Mouse (Mus musculus): ENCODE results near the gene Adora3. TPM values are rescaled to one million over a fixed set of nuclear protein-coding genes. Genes with fewer than 3 reads are reported as not detected.

The Adora3 gene
- polyA plus RNA-seq, 1 experiment from 2014 or later = 0.16 TPM

- no peak overlapping the region for H3K9ac ChIP-seq (ENCODE audit: low read length)
- no peaks in the 10 kb centered on the region for H3K4me1 ChIP-seq (ENCODE audit: control insufficient read depth, insufficient read depth, low read length)
- H3K27me3 ChIP-seq (ENCODE audit: control insufficient read depth, insufficient read depth, low read length) = no peaks in the 10 kb centered on the region
- no peak overlapping the region for H3K4me3 ChIP-seq (ENCODE audit: low read depth, low read length)
- 87% methylated on average over 9 of the region's 9 CpGs for WGBS
- ATAC-seq (ENCODE audit: insufficient number of reproducible peaks, low FRiP score, low TSS enrichment, low read depth) (no peak), DNase-seq (ENCODE audit: low spot score) (no peak)
- H3K9me3 ChIP-seq (ENCODE audit: control insufficient read depth, low read length) = no peaks in the 10 kb centered on the region
- no peak overlapping the region for H3K27ac ChIP-seq (replicated peaks; ENCODE audit: low read depth, low read length)
- H3K4me2 ChIP-seq (ENCODE audit: low read depth, severe bottlenecking) = no peak overlapping the region
- no peaks in the 10 kb centered on the region for H3K36me3 ChIP-seq (ENCODE audit: control insufficient read depth, insufficient read depth, low read length)
Observed at GRCm38 (mm10) chr3:105924616-105925015, 54.0 kb downstream of the Adora3 start.

GRCm38 (mm10) chr3:105927561-105928194 is 57.0 kb downstream of the Adora3 start:
- H3K9me3 ChIP-seq (ENCODE audit: control insufficient read depth, low read length) = no peaks in the 10 kb centered on the region
- ATAC-seq (ENCODE audit: insufficient number of reproducible peaks, low FRiP score, low TSS enrichment, low read depth) (no peak), DNase-seq (ENCODE audit: low spot score) (no peak)
- no peak overlapping the region for H3K4me2 ChIP-seq (ENCODE audit: low read depth, severe bottlenecking)
- no peak overlapping the region for H3K4me3 ChIP-seq (ENCODE audit: low read depth, low read length)
- no peak overlapping the region for H3K9ac ChIP-seq (ENCODE audit: low read length)
- H3K27me3 ChIP-seq (ENCODE audit: control insufficient read depth, insufficient read depth, low read length) = no peaks in the 10 kb centered on the region
- no peaks in the 10 kb centered on the region for H3K4me1 ChIP-seq (ENCODE audit: control insufficient read depth, insufficient read depth, low read length)
- 91% methylated on average over 7 of the region's 7 CpGs for WGBS
- H3K27ac ChIP-seq (replicated peaks; ENCODE audit: low read depth, low read length) = no peak overlapping the region
- no peaks in the 10 kb centered on the region for H3K36me3 ChIP-seq (ENCODE audit: control insufficient read depth, insufficient read depth, low read length)

- Histone ChIP-seq H3K9me3 (ENCODE audit: control insufficient read depth, low read length) (no peaks in the 10 kb centered on the region), H3K4me1 (ENCODE audit: control insufficient read depth, insufficient read depth, low read length) (no peaks in the 10 kb centered on the region), H3K36me3 (ENCODE audit: control insufficient read depth, insufficient read depth, low read length) (no peaks in the 10 kb centered on the region), H3K27ac (replicated peaks; ENCODE audit: low read depth, low read length) (no peak overlapping the region), H3K4me2 (ENCODE audit: low read depth, severe bottlenecking) (no peak overlapping the region), H3K4me3 (ENCODE audit: low read depth, low read length) (no peak overlapping the region), H3K27me3 (ENCODE audit: control insufficient read depth, insufficient read depth, low read length) (no peaks in the 10 kb centered on the region), H3K9ac (ENCODE audit: low read length) (no peak overlapping the region)
- WGBS = 93% methylated on average over 3 of the region's 3 CpGs
- DNase-seq (ENCODE audit: low spot score) (no peak), ATAC-seq (ENCODE audit: insufficient number of reproducible peaks, low FRiP score, low TSS enrichment, low read depth) (no peak)
Observed at GRCm38 (mm10) chr3:105928195-105928569, 57.5 kb downstream of the Adora3 start.

- DNase-seq (ENCODE audit: low spot score) = no peak
- 89% methylated on average over 6 of the region's 6 CpGs for WGBS
- no peak overlapping the region for H3K9ac ChIP-seq (ENCODE audit: low read length)
- H3K36me3 ChIP-seq (ENCODE audit: control insufficient read depth, insufficient read depth, low read length) = no peaks in the 10 kb centered on the region
- H3K27me3 ChIP-seq (ENCODE audit: control insufficient read depth, insufficient read depth, low read length) = no peaks in the 10 kb centered on the region
- H3K4me1 ChIP-seq (ENCODE audit: control insufficient read depth, insufficient read depth, low read length) = no peaks in the 10 kb centered on the region
- no peak overlapping the region for H3K4me3 ChIP-seq (ENCODE audit: low read depth, low read length)
- H3K4me2 ChIP-seq (ENCODE audit: low read depth, severe bottlenecking) = no peak overlapping the region
- no peak overlapping the region for H3K27ac ChIP-seq (replicated peaks; ENCODE audit: low read depth, low read length)
- no peaks in the 10 kb centered on the region for H3K9me3 ChIP-seq (ENCODE audit: control insufficient read depth, low read length)
- ATAC-seq (ENCODE audit: insufficient number of reproducible peaks, low FRiP score, low TSS enrichment, low read depth) = no peak
Observed at GRCm38 (mm10) chr3:105928781-105929180, 58.1 kb downstream of the Adora3 start.

GRCm38 (mm10) chr3:105929821-105930220 is 59.2 kb downstream of the Adora3 start:
- H3K4me2 ChIP-seq (ENCODE audit: low read depth, severe bottlenecking) = no peak overlapping the region
- H3K4me1 ChIP-seq (ENCODE audit: control insufficient read depth, insufficient read depth, low read length) = no peaks in the 10 kb centered on the region
- no peak overlapping the region for H3K27ac ChIP-seq (replicated peaks; ENCODE audit: low read depth, low read length)
- H3K36me3 ChIP-seq (ENCODE audit: control insufficient read depth, insufficient read depth, low read length) = no peaks in the 10 kb centered on the region
- H3K9me3 ChIP-seq (ENCODE audit: control insufficient read depth, low read length) = no peaks in the 10 kb centered on the region
- 85% methylated on average over 7 of the region's 7 CpGs for WGBS
- H3K9ac ChIP-seq (ENCODE audit: low read length) = no peak overlapping the region
- DNase-seq (ENCODE audit: low spot score) (no peak), ATAC-seq (ENCODE audit: insufficient number of reproducible peaks, low FRiP score, low TSS enrichment, low read depth) (no peak)
- no peak overlapping the region for H3K4me3 ChIP-seq (ENCODE audit: low read depth, low read length)
- H3K27me3 ChIP-seq (ENCODE audit: control insufficient read depth, insufficient read depth, low read length) = no peaks in the 10 kb centered on the region

- H3K4me3 ChIP-seq (ENCODE audit: low read depth, low read length) = no peak overlapping the region
- H3K9me3 ChIP-seq (ENCODE audit: control insufficient read depth, low read length) = no peaks in the 10 kb centered on the region
- H3K4me1 ChIP-seq (ENCODE audit: control insufficient read depth, insufficient read depth, low read length) = no peaks in the 10 kb centered on the region
- no peaks in the 10 kb centered on the region for H3K27me3 ChIP-seq (ENCODE audit: control insufficient read depth, insufficient read depth, low read length)
- 84% methylated on average over 2 of the region's 2 CpGs for WGBS
- DNase-seq (ENCODE audit: low spot score) (no peak), ATAC-seq (ENCODE audit: insufficient number of reproducible peaks, low FRiP score, low TSS enrichment, low read depth) (no peak)
- H3K27ac ChIP-seq (replicated peaks; ENCODE audit: low read depth, low read length) = no peak overlapping the region
- no peak overlapping the region for H3K4me2 ChIP-seq (ENCODE audit: low read depth, severe bottlenecking)
- no peak overlapping the region for H3K9ac ChIP-seq (ENCODE audit: low read length)
- no peaks in the 10 kb centered on the region for H3K36me3 ChIP-seq (ENCODE audit: control insufficient read depth, insufficient read depth, low read length)
Observed at GRCm38 (mm10) chr3:105931095-105931494, 60.4 kb downstream of the Adora3 start.

GRCm38 (mm10) chr3:105932240-105933071 is 61.8 kb downstream of the Adora3 start, which contains the start of gene I830077J02Rik:
I830077J02Rik (minus strand) TSS chr3:105932664.
- H3K4me2 ChIP-seq (ENCODE audit: low read depth, severe bottlenecking) = no peak within 1 kb of the TSS
- no peak within 1 kb of the TSS for H3K27ac ChIP-seq (replicated peaks; ENCODE audit: low read depth, low read length)
- H3K9ac ChIP-seq (ENCODE audit: low read length) = no peak within 1 kb of the TSS
- H3K27me3 ChIP-seq (ENCODE audit: control insufficient read depth, insufficient read depth, low read length) = no peaks in the 10 kb centered on the region
- H3K4me1 ChIP-seq (ENCODE audit: control insufficient read depth, insufficient read depth, low read length) = no peaks in the 10 kb centered on the region
- 82% methylated on average over 8 of the region's 8 CpGs for WGBS
- no peaks in the 10 kb centered on the region for H3K36me3 ChIP-seq (ENCODE audit: control insufficient read depth, insufficient read depth, low read length)
- no peak within 1 kb of the TSS for H3K4me3 ChIP-seq (ENCODE audit: low read depth, low read length)
- DNase-seq (ENCODE audit: low spot score) (no peak), ATAC-seq (ENCODE audit: insufficient number of reproducible peaks, low FRiP score, low TSS enrichment, low read depth) (no peak)
- H3K9me3 ChIP-seq (ENCODE audit: control insufficient read depth, low read length) = no peaks in the 10 kb centered on the region

GRCm38 (mm10) chr3:105933926-105934325 is 63.3 kb downstream of the Adora3 start:
- no peak for DNase-seq (ENCODE audit: low spot score)
- ATAC-seq (ENCODE audit: insufficient number of reproducible peaks, low FRiP score, low TSS enrichment, low read depth) = no peak
- 93% methylated on average over 6 of the region's 6 CpGs for WGBS
- Histone ChIP-seq H3K4me1 (ENCODE audit: control insufficient read depth, insufficient read depth, low read length) (no peaks in the 10 kb centered on the region), H3K27me3 (ENCODE audit: control insufficient read depth, insufficient read depth, low read length) (no peaks in the 10 kb centered on the region), H3K9ac (ENCODE audit: low read length) (no peak overlapping the region), H3K36me3 (ENCODE audit: control insufficient read depth, insufficient read depth, low read length) (no peaks in the 10 kb centered on the region), H3K4me2 (ENCODE audit: low read depth, severe bottlenecking) (no peak overlapping the region), H3K27ac (replicated peaks; ENCODE audit: low read depth, low read length) (no peak overlapping the region), H3K4me3 (ENCODE audit: low read depth, low read length) (no peak overlapping the region), H3K9me3 (ENCODE audit: control insufficient read depth, low read length) (no peaks in the 10 kb centered on the region)
